Mouse (Mus musculus) mature B cell (primary cell): ENCODE data around the gene Notum.

ENCODE experiments used
- in situ Hi-C: fragments of 300-500 bp; cut with MboI; formaldehyde crosslinking; loops from 2 replicates; pipeline ENCODE4 v1.14.3; 2019

Notum gene

GRCm38 (mm10) chr11:120673594-120674122 is 12.7 kb upstream of the Notum start:
- in situ Hi-C loops, result loop anchor here (5.0 kb wide), 1 partner anchor 41 kb away; the partner anchor contains the start of gene Mafg

GRCm38 (mm10) chr11:120672687-120673593 is 12.0 kb upstream of the Notum start, which contains the start of gene Aspscr1:
Aspscr1 (plus strand) TSS chr11:120672973.
- in situ Hi-C loops, result loop anchor here (5.0 kb wide), 1 partner anchor 41 kb away; the partner anchor contains the start of gene Mafg

- in situ Hi-C loops, result no loop called here
These were observed 5.6 kb upstream of the Notum start for GRCm38 (mm10) chr11:120666617-120667016.

GRCm38 (mm10) chr11:120665406-120665805 is 4.4 kb upstream of the Notum start:
- in situ Hi-C loops, result no loop called here

- in situ Hi-C loops, result no loop called here
These were observed 2.7 kb upstream of the Notum start for GRCm38 (mm10) chr11:120663714-120664113.

- in situ Hi-C loops, result no loop called here
These were observed 1.8 kb upstream of the Notum start for GRCm38 (mm10) chr11:120662759-120663158.

GRCm38 (mm10) chr11:120660301-120661075 is 487 bp downstream of the Notum start:
- in situ Hi-C loops, result no loop called here

- in situ Hi-C loops, result no loop called here
These were observed 1.3 kb downstream of the Notum start for GRCm38 (mm10) chr11:120659509-120660300.

GRCm38 (mm10) chr11:120658876-120659410 is 2.0 kb downstream of the Notum start:
- in situ Hi-C loops, result no loop called here

- in situ Hi-C loops, result no loop called here
These were observed 3.7 kb downstream of the Notum start for GRCm38 (mm10) chr11:120657301-120657700.

GRCm38 (mm10) chr11:120654741-120655140 is 6.2 kb downstream of the Notum start:
- in situ Hi-C loops, result no loop called here

- in situ Hi-C loops, result no loop called here
These were observed 9.1 kb downstream of the Notum start for GRCm38 (mm10) chr11:120651872-120652271.

- in situ Hi-C loops, result no loop called here
These were observed 12.9 kb downstream of the Notum start, which contains the start of gene Myadml2 for GRCm38 (mm10) chr11:120648001-120648476. Myadml2 (minus strand) TSS chr11:120648158.

- in situ Hi-C loops, result no loop called here
These were observed 13.7 kb downstream of the Notum start for GRCm38 (mm10) chr11:120647047-120647830.

GRCm38 (mm10) chr11:120643601-120643987 is 17.4 kb downstream of the Notum start, which contains the start of gene Pycr1:
Pycr1 (minus strand) TSS chr11:120643769.
- in situ Hi-C loops, result no loop called here

- in situ Hi-C loops, result no loop called here
These were observed 17.9 kb downstream of the Notum start for GRCm38 (mm10) chr11:120642939-120643600.

- in situ Hi-C loops, result no loop called here
These were observed 19.1 kb downstream of the Notum start for GRCm38 (mm10) chr11:120641869-120642268.

- in situ Hi-C loops, result no loop called here
These were observed 19.7 kb downstream of the Notum start for GRCm38 (mm10) chr11:120641255-120641654.

GRCm38 (mm10) chr11:120634810-120635209 is 26.2 kb downstream of the Notum start:
- in situ Hi-C loops, result loop anchor here (5.0 kb wide), 1 partner anchor 37 kb away; the partner anchor contains the start of gene Aspscr1
